Mouse (Mus musculus) embryonic facial prominence, embryonic 15.5 days (tissue): ENCODE data around the gene Galnt9. TPM values are rescaled to one million over a fixed set of nuclear protein-coding genes. Genes with fewer than 3 reads are reported as not detected.

Experiments used
- ATAC-seq: fragments of 200-750 bp; cut with Nextera tagmentation; 2 replicates; pipeline ENCODE4 v1.8.0; 2017; ENCODE audit warnings: low read depth, moderate TSS enrichment; ENCODE audit not compliant: insufficient number of reproducible peaks, low FRiP score, low TSS enrichment
- H3K27ac ChIP-seq: fragments of 300-500 bp; sonication (generic); replicated peaks from 2 replicates; pipeline ENCODE4 v1.5.1; 2015; ENCODE audit warnings: mild to moderate bottlenecking, inconsistent platforms
- H3K27me3 ChIP-seq: fragments of 300-500 bp; sonication (generic); 2 replicates; pipeline ENCODE4 v1.6.1; 2015; ENCODE audit warnings: inconsistent platforms
- H3K36me3 ChIP-seq: fragments of 300-500 bp; sonication (generic); 2 replicates; pipeline ENCODE4 v1.6.1; 2015; ENCODE audit warnings: mild to moderate bottlenecking, inconsistent platforms
- H3K4me1 ChIP-seq: fragments of 300-500 bp; sonication (generic); 2 replicates; pipeline ENCODE4 v1.6.1; 2015; ENCODE audit warnings: inconsistent platforms
- H3K4me2 ChIP-seq: fragments of 300-500 bp; sonication (generic); replicated peaks from 2 replicates; pipeline ENCODE4 v1.6.1; 2015; ENCODE audit warnings: mild to moderate bottlenecking, inconsistent platforms
- H3K4me3 ChIP-seq: fragments of 300-500 bp; sonication (generic); replicated peaks from 2 replicates; pipeline ENCODE4 v1.5.1; 2015; ENCODE audit warnings: mild to moderate bottlenecking, inconsistent platforms
- H3K9ac ChIP-seq: fragments of 300-500 bp; sonication (generic); 2 replicates; pipeline ENCODE4 v1.6.1; 2015; ENCODE audit warnings: inconsistent platforms
- H3K9me3 ChIP-seq: fragments of 300-500 bp; sonication (generic); replicated peaks from 2 replicates; pipeline ENCODE4 v1.6.1; 2016; ENCODE audit warnings: inconsistent platforms
- WGBS: fragments of 180-500 bp; shearing (Covaris S2); methylation state at CpG from one replicate; pipeline ENCODE4 v1.1.7; 2015; 5-methylcytosine and 5-hydroxymethylcytosine counted together
- polyA plus RNA-seq: library from polyadenylated mRNA; unstranded; fragments of >200 nt; fragmentation: Nextera tagmentation; extraction: Ambion mirVana; gene quantifications from 2 replicates; pipeline ENCODE4 v1.2.1, GENCODE M21; 2015

Gene Galnt9
- polyA plus RNA-seq, 1 experiment from 2014 or later, result 1.6 TPM

DNA sequence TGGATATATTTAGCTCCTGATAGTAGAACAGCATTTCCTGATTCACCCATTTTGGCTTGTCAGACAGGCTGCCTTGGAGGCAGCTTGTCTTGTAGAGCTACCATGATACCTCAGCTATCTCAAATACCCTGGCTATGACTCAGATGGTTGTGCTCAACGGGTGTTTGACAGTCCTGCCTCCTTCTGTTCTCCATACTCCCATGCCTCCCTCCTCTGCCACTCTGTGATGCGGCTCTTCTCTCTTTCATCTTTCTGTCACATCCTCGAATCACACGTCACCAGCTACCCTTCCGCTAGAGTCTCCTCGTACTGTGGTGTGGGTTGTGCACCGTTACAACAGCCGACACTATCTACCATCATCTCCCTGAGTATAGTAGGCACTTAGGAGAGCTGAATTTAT lies 50.3 kb downstream of the Galnt9 start:
- H3K27me3 ChIP-seq, result peaks cover 7% of the 10 kb centered on the region; the same call in 1 of the 2 replicates
- H3K4me3 ChIP-seq, result no peak overlapping the region
- no peaks in the 10 kb centered on the region for H3K36me3 ChIP-seq
- H3K4me1 ChIP-seq, result peaks cover 9% of the 10 kb centered on the region
- H3K4me2 ChIP-seq, result no peak overlapping the region
- no peak overlapping the region for H3K9ac ChIP-seq
- no peaks in the 10 kb centered on the region for H3K9me3 ChIP-seq
- WGBS, result 82% methylated on average over 8 of the region's 8 CpGs
- ATAC-seq, result no peak
- H3K27ac ChIP-seq, result no peak overlapping the region

DNA sequence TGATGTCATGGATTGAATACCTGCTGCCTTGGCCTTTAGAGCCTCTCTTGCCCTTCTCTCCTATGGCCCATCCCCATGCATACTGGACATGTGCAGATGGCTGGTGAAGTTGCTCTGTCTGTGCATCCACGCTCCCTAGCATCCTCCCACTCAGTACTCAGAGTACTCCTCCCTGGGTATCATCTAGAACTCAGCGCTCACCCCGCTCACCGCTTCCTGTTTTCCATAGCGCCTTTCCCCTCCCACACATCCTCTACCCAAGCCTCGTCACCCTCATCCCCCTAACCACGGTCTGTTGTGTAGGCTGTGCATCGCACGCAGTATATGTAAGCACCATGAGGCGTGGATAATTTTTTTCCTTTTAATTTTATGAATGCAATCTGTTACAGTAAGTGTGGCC lies 51.2 kb downstream of the Galnt9 start:
- Histone ChIP-seq H3K27me3 (peaks cover 7% of the 10 kb centered on the region; the same call in 1 of the 2 replicates), H3K36me3 (no peaks in the 10 kb centered on the region), H3K9ac (no peak overlapping the region), H3K4me2 (no peak overlapping the region), H3K9me3 (no peaks in the 10 kb centered on the region), H3K4me3 (no peak overlapping the region), H3K27ac (no peak overlapping the region), H3K4me1 (peaks cover 9% of the 10 kb centered on the region)
- no peak for ATAC-seq
- 81% methylated on average over 10 of the region's 10 CpGs for WGBS

DNA sequence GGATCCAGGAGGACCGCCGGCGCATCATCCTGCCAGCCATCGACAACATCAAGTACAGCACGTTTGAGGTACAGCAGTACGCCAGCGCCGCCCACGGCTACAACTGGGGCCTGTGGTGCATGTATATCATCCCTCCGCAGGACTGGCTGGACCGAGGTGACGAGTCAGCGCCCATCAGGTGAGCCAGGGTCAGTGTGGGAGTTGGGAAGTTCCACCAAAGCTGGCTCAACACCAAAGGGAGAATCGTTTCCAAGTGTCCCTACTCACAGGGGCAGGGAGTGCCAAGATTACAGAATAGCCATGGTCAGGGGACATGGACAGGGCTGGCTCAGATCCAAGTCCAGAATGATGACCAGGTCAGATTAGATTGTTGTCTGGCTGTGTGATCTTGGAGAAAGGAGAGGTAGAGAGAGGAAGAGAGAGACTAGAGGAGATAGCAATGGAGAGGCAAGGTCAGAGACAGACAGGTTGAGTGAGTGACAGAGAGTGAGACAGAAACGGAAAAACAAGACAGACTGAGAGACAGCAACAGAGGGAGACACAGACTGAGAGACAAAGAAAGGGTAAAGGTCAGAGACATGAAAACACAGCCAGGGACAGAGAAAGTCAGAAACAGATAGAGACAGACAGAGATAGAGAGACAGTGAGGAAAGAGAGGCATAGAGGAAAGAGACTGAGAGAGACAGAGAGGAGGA lies 52.1 kb downstream of the Galnt9 start:
- H3K27ac ChIP-seq, result no peak overlapping the region
- H3K27me3 ChIP-seq, result peaks cover 7% of the 10 kb centered on the region; the same call in 1 of the 2 replicates
- H3K9me3 ChIP-seq, result no peaks in the 10 kb centered on the region
- peaks cover 9% of the 10 kb centered on the region for H3K4me1 ChIP-seq
- H3K9ac ChIP-seq, result no peak overlapping the region
- H3K4me3 ChIP-seq, result no peak overlapping the region
- WGBS, result 87% methylated on average over 15 of the region's 15 CpGs
- ATAC-seq, result no peak
- no peak overlapping the region for H3K4me2 ChIP-seq
- H3K36me3 ChIP-seq, result no peaks in the 10 kb centered on the region

DNA sequence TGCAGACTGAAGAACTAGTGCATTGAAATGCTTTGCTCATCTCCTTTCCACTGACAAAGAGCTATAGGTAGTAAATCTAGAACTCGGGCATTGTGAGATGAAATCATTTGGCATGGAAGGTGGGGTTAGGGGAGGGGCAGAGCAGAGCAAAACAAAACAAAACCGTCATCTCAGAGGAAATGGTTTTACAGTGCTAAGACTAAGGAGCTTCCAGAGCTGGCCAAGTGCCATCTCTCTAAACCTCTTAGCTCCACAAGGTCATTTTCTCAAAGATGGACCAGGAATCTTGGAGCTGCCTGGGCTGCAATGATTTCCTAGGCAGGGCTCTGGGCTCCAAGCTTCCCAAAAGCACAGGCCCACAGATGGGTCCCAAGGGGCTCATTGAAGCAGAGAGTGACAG lies 53.3 kb downstream of the Galnt9 start:
- Histone ChIP-seq H3K4me3 (no peak overlapping the region), H3K27me3 (peaks cover 7% of the 10 kb centered on the region; the same call in 1 of the 2 replicates), H3K9me3 (no peaks in the 10 kb centered on the region), H3K9ac (no peak overlapping the region), H3K4me1 (peaks cover 9% of the 10 kb centered on the region), H3K36me3 (no peaks in the 10 kb centered on the region), H3K4me2 (no peak overlapping the region), H3K27ac (no peak overlapping the region)
- ATAC-seq, result no peak
- 39% methylated on average over 2 of the region's 2 CpGs for WGBS

GRCm38 (mm10) chr5:110598298-110599095 lies 54.3 kb downstream of the Galnt9 start:
- Histone ChIP-seq H3K4me1 (peaks cover 9% of the 10 kb centered on the region), H3K4me3 (no peak overlapping the region), H3K27ac (no peak overlapping the region), H3K36me3 (no peaks in the 10 kb centered on the region), H3K27me3 (peaks cover 7% of the 10 kb centered on the region; the same call in 1 of the 2 replicates), H3K4me2 (no peak overlapping the region), H3K9me3 (no peaks in the 10 kb centered on the region), H3K9ac (no peak overlapping the region)
- no peak for ATAC-seq
- WGBS, result 20% methylated on average over 12 of the region's 12 CpGs

GRCm38 (mm10) chr5:110603016-110603685 lies 59.0 kb downstream of the Galnt9 start:
- no peak overlapping the region for H3K4me2 ChIP-seq
- 83% methylated on average over 7 of the region's 7 CpGs for WGBS
- H3K4me1 ChIP-seq, result peaks cover 9% of the 10 kb centered on the region
- no peak overlapping the region for H3K27ac ChIP-seq
- H3K9me3 ChIP-seq, result no peaks in the 10 kb centered on the region
- no peaks in the 10 kb centered on the region for H3K36me3 ChIP-seq
- ATAC-seq, result no peak
- no peak overlapping the region for H3K9ac ChIP-seq
- H3K4me3 ChIP-seq, result no peak overlapping the region
- no peaks in the 10 kb centered on the region for H3K27me3 ChIP-seq

DNA sequence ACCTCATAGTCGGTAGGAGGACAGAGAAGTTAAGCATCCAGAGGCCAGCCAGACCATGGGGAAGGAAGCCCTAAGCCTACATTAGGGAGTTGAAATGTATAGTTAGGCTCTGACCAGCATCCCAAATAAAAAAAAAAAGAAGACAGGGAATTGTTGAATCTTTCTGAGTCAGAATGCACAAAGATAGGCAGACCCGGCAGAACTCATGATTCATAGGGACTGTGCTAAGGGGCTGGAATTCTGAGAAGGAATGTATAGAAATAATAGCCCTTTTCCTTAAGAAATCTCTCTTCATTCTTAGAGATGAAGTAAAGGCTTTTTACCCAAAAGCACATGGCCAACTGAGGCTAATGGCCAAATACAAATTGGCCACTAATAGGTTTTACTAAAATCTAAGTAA lies 60.2 kb downstream of the Galnt9 start:
- Histone ChIP-seq H3K4me3 (no peak overlapping the region), H3K27ac (no peak overlapping the region), H3K9ac (no peak overlapping the region), H3K4me1 (0 out of 2 replicates have a peak, but pooled peaks cover 3% of the 10 kb centered on the region), H3K9me3 (no peaks in the 10 kb centered on the region), H3K36me3 (no peaks in the 10 kb centered on the region), H3K4me2 (no peak overlapping the region), H3K27me3 (no peaks in the 10 kb centered on the region)
- 88% methylated on average over 2 of the region's 2 CpGs for WGBS
- no peak for ATAC-seq

GRCm38 (mm10) chr5:110605531-110606221 lies 61.5 kb downstream of the Galnt9 start:
- no peak for ATAC-seq
- H3K27ac ChIP-seq, result no peak overlapping the region
- no peak overlapping the region for H3K9ac ChIP-seq
- H3K9me3 ChIP-seq, result no peaks in the 10 kb centered on the region
- H3K27me3 ChIP-seq, result no peaks in the 10 kb centered on the region
- no peak overlapping the region for H3K4me3 ChIP-seq
- no peak overlapping the region for H3K4me2 ChIP-seq
- H3K4me1 ChIP-seq, result peaks cover 11% of the 10 kb centered on the region; the same call in 1 of the 2 replicates
- no peaks in the 10 kb centered on the region for H3K36me3 ChIP-seq
- 57% methylated on average over 5 of the region's 5 CpGs for WGBS

DNA sequence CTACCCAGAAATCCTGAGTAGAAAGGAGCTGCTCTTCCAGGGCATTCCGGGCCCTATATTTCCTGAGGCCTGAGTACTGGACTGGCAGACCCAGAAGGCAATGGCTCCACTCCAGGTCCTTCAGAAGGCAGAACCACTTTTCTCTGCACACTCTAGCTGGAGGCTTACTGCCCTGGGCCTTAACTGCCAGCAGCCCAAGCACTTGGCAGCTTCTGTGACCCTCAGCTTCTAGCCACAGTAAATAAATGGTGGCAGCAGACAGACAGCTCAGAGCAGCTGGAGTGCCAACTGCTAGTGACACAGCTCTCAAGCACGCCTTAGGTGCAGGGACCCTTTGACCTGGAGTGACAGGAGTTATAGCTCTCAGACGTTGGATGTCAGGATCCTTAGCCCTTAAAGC lies 63.6 kb downstream of the Galnt9 start:
- Histone ChIP-seq H3K27me3 (no peaks in the 10 kb centered on the region), H3K27ac (no peak overlapping the region), H3K4me2 (no peak overlapping the region), H3K36me3 (no peaks in the 10 kb centered on the region), H3K9me3 (no peaks in the 10 kb centered on the region), H3K4me1 (peaks cover 18% of the 10 kb centered on the region), H3K4me3 (no peak overlapping the region), H3K9ac (no peak overlapping the region)
- ATAC-seq, result no peak
- WGBS, result 58% methylated on average over 3 of the region's 3 CpGs

- Histone ChIP-seq H3K27ac (no peak overlapping the region), H3K9ac (no peak overlapping the region), H3K4me2 (no peak overlapping the region), H3K36me3 (no peaks in the 10 kb centered on the region), H3K27me3 (no peaks in the 10 kb centered on the region), H3K4me1 (peaks cover 18% of the 10 kb centered on the region), H3K4me3 (no peak overlapping the region), H3K9me3 (no peaks in the 10 kb centered on the region)
- ATAC-seq, result no peak
- 58% methylated on average over 6 of the region's 6 CpGs for WGBS
Measured at GRCm38 (mm10) chr5:110608336-110608735, 64.2 kb downstream of the Galnt9 start.

DNA sequence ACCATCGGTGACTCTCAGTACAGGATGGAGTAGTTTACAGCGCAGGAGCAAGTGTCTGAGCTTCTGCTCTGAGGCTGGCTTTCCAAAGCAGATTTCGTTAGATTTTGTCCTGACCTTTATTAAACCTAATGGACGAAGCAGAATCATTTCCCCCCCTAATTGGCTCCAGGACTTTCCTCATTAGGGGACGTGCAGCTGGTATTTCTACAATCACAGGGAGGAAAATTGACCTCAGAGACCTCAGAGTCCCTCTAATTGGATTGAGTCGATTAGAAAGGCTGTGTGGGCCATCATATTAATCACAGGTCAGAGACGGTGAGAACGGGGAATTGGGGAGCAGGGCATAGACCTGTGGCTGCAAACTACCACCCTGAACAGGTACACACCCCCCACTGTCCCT lies 64.8 kb downstream of the Galnt9 start:
- H3K36me3 ChIP-seq, result no peaks in the 10 kb centered on the region
- no peak overlapping the region for H3K4me3 ChIP-seq
- no peak for ATAC-seq
- H3K4me2 ChIP-seq, result no peak overlapping the region
- peaks cover 18% of the 10 kb centered on the region for H3K4me1 ChIP-seq
- no peak overlapping the region for H3K9ac ChIP-seq
- H3K27ac ChIP-seq, result no peak overlapping the region
- H3K27me3 ChIP-seq, result no peaks in the 10 kb centered on the region
- WGBS, result 47% methylated on average over 8 of the region's 8 CpGs
- no peaks in the 10 kb centered on the region for H3K9me3 ChIP-seq
